Mouse (Mus musculus) colon, adult 2 months (tissue): ENCODE measurements around the gene Car7. TPM values are rescaled to one million over a fixed set of nuclear protein-coding genes. Genes with fewer than 3 reads are reported as not detected.

Experiments used
- polyA plus RNA-seq: library from polyadenylated mRNA; depleted of rRNA; stranded (reverse); fragments of >200 nt; gene quantifications from 2 replicates; pipeline ENCODE4 v1.2.3, GENCODE M21; 2012; rRNA removed

Car7 gene
- 1.9 and 2.7 TPM in 2 replicates for polyA plus RNA-seq

DNA sequence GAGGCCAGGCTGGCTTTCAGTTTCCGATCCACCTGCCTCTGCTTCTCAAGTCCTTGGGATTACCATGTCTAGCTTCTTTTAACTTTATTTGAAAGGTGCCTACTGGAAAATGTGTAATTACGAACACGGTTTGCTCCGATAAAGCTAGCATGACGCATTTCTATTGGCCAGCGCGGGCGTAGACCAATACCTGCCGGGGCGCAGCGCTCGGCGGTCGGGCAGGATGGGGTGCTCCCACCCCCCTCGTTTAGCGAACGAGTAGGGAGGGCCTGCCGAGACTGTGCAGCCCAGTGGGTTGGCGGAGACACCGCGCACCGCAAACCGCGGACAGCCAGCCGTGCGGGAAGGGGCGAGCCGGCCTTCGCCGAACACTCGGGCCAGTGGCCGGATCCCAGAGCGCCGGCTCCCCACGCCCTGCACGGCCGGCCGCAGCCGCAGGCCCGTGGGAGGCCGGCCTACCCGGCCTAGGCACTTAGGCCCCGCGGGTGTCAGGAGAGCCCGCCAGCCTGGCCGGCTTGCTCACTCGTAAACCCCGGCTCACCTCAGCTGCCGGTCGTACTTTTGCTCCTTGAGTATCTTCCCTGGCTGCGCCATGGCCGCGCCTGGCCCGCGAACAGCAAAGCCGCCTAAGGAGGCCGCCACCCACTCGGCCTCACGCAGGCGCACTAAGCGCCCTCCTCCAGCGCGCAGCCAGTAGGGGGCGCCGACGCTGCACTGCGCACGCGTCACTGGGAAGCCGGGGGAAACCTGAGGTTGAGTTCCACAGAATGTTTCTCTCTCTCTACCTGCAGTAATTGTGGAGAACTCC, at the start of gene Car7, which contains the start of gene Nae1:
Gene Car7, plus strand, starts transcription at position 719 of the 808 bp plus-strand sequence.
Gene Nae1, minus strand, starts transcription at position 667 of the 808 bp plus-strand sequence.

DNA sequence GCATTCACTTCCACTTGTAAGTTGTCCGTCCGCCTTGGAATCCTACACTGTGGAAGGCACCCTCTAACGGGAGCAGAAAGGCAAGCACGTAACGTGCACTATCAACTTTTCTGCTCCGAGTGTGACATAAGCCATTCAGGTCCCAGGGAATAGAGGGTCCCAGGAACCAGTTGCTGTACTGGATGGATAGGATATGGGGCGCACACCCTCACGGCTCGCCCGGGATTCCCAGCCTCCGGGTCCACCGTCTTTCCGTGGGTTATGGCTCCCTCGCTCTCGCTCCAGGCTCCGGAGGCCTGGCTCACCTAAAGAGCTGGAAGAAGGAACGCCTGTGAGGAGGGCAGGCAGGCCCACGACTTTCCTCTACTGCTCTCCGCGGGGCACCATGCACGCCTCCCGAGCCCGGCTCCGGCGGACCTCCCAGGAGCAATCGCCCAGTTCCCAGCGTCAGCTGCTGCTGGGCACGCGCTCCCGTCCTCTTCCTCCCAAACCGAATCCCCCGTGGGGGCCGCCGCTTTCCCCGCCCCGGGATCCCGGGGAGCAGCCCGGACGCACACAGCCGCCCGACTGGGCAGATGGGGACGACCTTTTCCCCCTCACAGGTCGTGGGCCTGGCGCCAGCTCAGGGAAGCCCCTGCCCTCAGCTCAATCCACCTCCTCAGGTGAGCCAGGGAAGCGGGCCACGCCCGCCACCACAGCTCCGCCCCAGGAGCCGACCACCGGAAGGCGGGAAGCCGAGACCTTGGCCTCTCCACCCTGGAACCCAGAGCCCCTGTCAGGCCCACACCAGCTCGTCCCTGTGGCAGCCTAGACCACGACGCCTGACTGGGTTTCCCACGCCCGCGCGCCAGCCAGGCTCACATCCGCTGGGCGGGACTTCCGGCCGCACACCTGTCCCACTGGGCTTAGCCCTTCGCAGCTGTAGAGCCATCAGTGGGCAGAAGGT, 25.2 kb upstream of the Car7 start, which contains the start of gene Terb1:
Gene Terb1, minus strand, starts transcription at position 850 of the 946 bp plus-strand sequence.

DNA sequence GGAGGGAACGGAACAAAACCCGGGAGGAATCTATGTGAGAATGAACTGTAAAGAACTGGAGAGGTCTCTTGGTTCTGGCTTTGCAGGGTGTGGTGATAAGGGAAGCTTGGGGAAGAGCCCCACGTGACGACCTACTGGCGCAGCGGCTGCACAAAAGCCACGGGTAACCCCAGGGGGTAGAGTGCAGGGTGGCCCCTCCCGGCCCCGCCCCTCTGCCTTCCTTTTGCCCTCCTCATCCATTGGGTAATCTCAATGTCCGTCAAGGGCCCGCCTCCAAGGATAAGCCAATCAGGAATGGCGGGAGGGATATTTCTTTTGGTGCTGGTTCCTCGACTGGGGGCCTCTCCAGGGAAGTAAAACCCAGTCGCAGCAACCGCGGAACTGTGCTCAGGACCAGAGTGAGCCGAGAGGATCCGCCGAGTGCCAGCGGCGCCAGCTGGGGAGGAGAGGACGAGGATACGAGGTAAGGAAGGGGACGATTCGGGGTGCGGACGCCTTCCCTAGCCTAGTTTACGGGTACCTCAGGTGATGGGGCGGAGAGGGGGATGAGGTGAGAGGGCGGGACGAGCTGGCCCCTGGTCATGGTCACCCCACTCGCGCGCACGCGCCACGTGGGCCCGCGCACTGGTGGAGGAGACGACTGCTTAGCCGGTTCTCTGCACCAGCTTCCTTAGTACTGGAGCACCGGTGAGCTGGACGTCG, 56.8 kb downstream of the Car7 start, which contains the start of gene Pdp2:
Gene Pdp2, plus strand, starts transcription at position 319 of the 702 bp plus-strand sequence.

Other genes with a start within 250 kb of the Car7 start
- gene Cmtm2a, start 241.5 kb upstream of the Car7 start, polyA plus RNA-seq = not detected in 2 replicates
- not detected in 2 replicates for gene Gm45711, start 224.6 kb upstream of the Car7 start, polyA plus RNA-seq
- gene Cmtm1, start 224.5 kb upstream of the Car7 start, polyA plus RNA-seq = not detected in 2 replicates
- gene Gm11020, start 213.1 kb upstream of the Car7 start, polyA plus RNA-seq = not detected in 2 replicates
- gene Cmtm2b, start 212.5 kb upstream of the Car7 start, polyA plus RNA-seq = not detected in 2 replicates
- 49.2 and 55.2 TPM in 2 replicates for gene Cmtm3, start 195.3 kb upstream of the Car7 start, polyA plus RNA-seq
- gene Cmtm4, start 138.9 kb upstream of the Car7 start, polyA plus RNA-seq = 46.0 and 55.8 TPM in 2 replicates
- gene Dync1li2, start 91.6 kb upstream of the Car7 start, polyA plus RNA-seq = 14.5 and 19.3 TPM in 2 replicates
- gene Terb1, start 24.8 kb upstream of the Car7 start, polyA plus RNA-seq = 0.03 TPM in 1 of 2 replicates, not detected in the other
- gene Nae1, start 52 bp upstream of the Car7 start, polyA plus RNA-seq = 4.2 and 4.4 TPM in 2 replicates
- 8.9 and 11.2 TPM in 2 replicates for gene Pdp2, start 56.8 kb downstream of the Car7 start, polyA plus RNA-seq
- gene Cdh16, start 89.7 kb downstream of the Car7 start, polyA plus RNA-seq = not detected in 2 replicates
- gene Rrad, start 96.6 kb downstream of the Car7 start, polyA plus RNA-seq = 8.0 and 10.6 TPM in 2 replicates
- gene Ciao2b, start 107.3 kb downstream of the Car7 start, polyA plus RNA-seq = 41.4 and 46.3 TPM in 2 replicates
- gene Ces2a, start 199.3 kb downstream of the Car7 start, polyA plus RNA-seq = 196 and 272 TPM in 2 replicates